Mouse (Mus musculus) G1E (cell line): ENCODE results near the gene Cacng2. TPM values are rescaled to one million over a fixed set of nuclear protein-coding genes. Genes with fewer than 3 reads are reported as not detected.

Experiments used
- ATAC-seq: 2 replicates; pipeline ENCODE4 v1.8.0; 2016; ENCODE audit warnings: mild to moderate bottlenecking; ENCODE audit not compliant: insufficient number of reproducible peaks, poor library complexity, low FRiP score, severe bottlenecking; ENCODE audit errors: extremely low read depth
- DNase-seq: peaks from one replicate; pipeline ENCODE4 v3.0.0; 2012; ENCODE audit warnings: low spot score
- H3K27me3 ChIP-seq: 2 replicates; pipeline ENCODE4 v1.6.1; 2012; ENCODE audit warnings: mild to moderate bottlenecking, low read length, inconsistent platforms; ENCODE audit not compliant: insufficient read depth
- H3K36me3 ChIP-seq: replicated peaks from 2 replicates; pipeline ENCODE3; 2012; ENCODE audit warnings: mild to moderate bottlenecking, inconsistent platforms
- H3K4me1 ChIP-seq: 2 replicates; pipeline ENCODE4 v1.6.1; 2012; ENCODE audit warnings: low read depth, low read length, inconsistent platforms, mixed read lengths; ENCODE audit not compliant: insufficient read depth
- H3K4me3 ChIP-seq: 2 replicates; pipeline ENCODE4 v1.5.1; 2012; ENCODE audit warnings: low read depth, mild to moderate bottlenecking, inconsistent platforms, low read length, moderate library complexity, mixed read lengths
- H3K9me3 ChIP-seq: replicated peaks from 2 replicates; pipeline ENCODE4 v1.6.1; 2012; ENCODE audit warnings: inconsistent platforms
- CTCF ChIP-seq: IDR thresholded peaks from 2 replicates; pipeline ENCODE4 v1.5.1; 2012; ENCODE audit warnings: low read depth, low read length, inconsistent platforms, mixed read lengths
- GATA1 ChIP-seq: IDR thresholded peaks from 2 replicates; pipeline ENCODE4 v1.6.1; 2012; ENCODE audit warnings: borderline replicate concordance, low read length, inconsistent platforms, mixed read lengths
- GATA2 ChIP-seq: IDR thresholded peaks from 2 replicates; pipeline ENCODE4 v1.6.1; 2012; ENCODE audit warnings: low read depth, low read length, inconsistent platforms, borderline replicate concordance
- POLR2AphosphoS5 ChIP-seq: IDR thresholded peaks from 2 replicates; pipeline ENCODE4 v1.6.1; 2012; ENCODE audit warnings: low read depth, low read length, inconsistent platforms; ENCODE audit not compliant: insufficient replicate concordance
- TAL1 ChIP-seq: conservative IDR thresholded peaks from 2 replicates; pipeline ENCODE4 v1.6.1; 2012; ENCODE audit warnings: low read depth, low read length, inconsistent platforms, mixed read lengths
- polyA plus RNA-seq: library from polyadenylated mRNA; stranded (reverse); fragments of >175 nt; gene quantifications from 2 replicates; pipeline ENCODE4 v1.2.3, GENCODE M21; 2012
- total RNA-seq, 2 experiments: library from RNA; stranded (forward) in 1 of 2; stranded (reverse) in 1 of 2; fragments of 200-1000 nt in 1 of 2; fragments of >200 nt in 1 of 2; fragmentation: Nextera tagmentation in 1 of 2; gene quantifications; 2 replicates each; pipeline ENCODE4 v1.2.3; 2014 to 2017

Gene Cacng2
- total and polyA plus RNA-seq, 3 experiments, result 0.05 TPM; not detected in 2

DNA sequence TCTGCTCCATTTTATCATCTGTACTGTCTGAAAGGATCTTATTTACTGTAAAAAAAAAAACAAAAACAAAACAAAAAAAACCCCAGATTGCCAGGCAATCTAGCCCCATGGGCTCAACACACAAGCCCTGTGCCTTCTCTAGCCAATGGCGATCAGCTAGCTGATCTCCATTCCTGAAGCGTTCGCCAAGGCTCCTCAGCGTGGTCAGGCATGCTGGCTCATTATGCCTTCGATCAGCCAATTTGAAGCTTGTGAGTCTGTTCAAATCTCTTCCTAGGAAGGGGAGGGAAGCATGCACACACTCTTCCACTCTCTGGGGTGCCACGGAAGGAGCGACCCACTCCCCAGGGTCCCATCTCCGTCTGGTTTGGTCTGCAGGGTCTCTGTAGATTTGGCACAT lies 37.5 kb upstream of the Cacng2 start:
- H3K4me1 ChIP-seq, result no peaks in the 10 kb centered on the region
- no peak for DNase-seq
- TF ChIP-seq POLR2AphosphoS5 (no peak), GATA1 (no peak), GATA2 (no peak), CTCF (no peak), TAL1 (no peak)
- ATAC-seq, result no peak
- no peak overlapping the region for H3K4me3 ChIP-seq
- peaks cover 8% of the 10 kb centered on the region for H3K36me3 ChIP-seq
- H3K27me3 ChIP-seq, result peaks cover 6% of the 10 kb centered on the region; the same call in 1 of the 2 replicates
- no peaks in the 10 kb centered on the region for H3K9me3 ChIP-seq

DNA sequence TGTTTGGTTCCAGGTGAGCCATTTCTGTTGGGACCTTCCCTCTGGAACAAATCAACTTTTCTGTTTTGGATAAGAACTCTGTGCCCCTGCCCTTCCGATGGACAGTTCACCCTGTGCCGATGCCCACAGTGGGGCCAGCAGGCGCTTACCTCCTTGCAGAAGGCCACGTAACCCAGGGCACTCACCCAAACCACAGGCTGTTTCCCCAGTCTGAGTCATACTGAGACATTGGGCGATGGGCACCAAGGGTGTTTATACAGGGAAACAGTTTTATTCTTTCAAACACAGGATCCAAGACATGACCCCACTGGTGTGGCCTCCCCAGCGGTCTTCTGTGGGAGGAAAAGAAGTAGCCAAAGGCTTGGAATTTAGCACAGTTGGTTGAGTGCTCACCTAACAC lies 35.6 kb upstream of the Cacng2 start:
- TF ChIP-seq GATA1 (no peak), CTCF (no peak), POLR2AphosphoS5 (no peak), GATA2 (no peak), TAL1 (no peak)
- H3K27me3 ChIP-seq, result peaks cover 6% of the 10 kb centered on the region
- DNase-seq (no peak), ATAC-seq (no peak)
- H3K4me1 ChIP-seq, result no peaks in the 10 kb centered on the region
- no peak overlapping the region for H3K4me3 ChIP-seq
- H3K36me3 ChIP-seq, result no peaks in the 10 kb centered on the region
- no peaks in the 10 kb centered on the region for H3K9me3 ChIP-seq

DNA sequence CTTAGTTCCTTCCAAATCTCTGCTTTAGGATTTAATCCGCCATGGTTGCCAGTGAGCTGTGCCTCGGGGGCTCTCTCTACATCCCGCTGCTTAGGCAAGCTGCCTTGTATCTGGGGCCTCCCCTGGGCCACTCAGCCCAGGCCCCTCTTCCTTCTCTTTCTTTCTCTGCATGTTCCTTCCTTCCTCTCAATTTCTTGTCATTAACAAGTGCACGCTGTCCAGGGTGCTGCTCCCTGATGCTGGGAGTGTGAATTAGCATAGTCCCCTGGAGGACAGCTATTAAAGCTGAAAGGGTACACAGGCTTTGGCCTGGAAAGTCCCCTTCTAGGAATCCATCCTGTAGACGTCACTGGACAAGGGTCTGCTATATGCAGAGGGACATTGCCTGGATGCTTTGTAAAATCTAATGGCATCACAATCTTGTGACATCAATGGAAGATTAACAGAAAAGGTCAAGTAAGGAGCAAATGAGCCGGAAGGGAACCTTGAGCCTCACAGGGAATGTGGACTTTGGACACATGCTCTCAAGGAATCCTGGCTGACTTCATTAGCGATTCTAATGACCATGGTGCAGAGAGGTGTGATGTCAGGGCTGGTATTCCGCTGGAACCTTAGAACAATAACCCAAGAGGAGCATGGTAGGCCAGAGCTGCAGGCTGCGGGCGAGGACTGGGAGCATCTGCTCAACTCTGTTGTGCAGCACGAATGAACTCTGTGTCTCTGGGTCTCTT lies 33.4 kb upstream of the Cacng2 start:
- TF ChIP-seq TAL1, result no peak
- no peak for TF ChIP-seq CTCF
- no peak for TF ChIP-seq GATA1
- TF ChIP-seq GATA2, result no peak
- TF ChIP-seq POLR2AphosphoS5, result no peak
- H3K36me3 ChIP-seq, result no peaks in the 10 kb centered on the region
- no peak overlapping the region for H3K4me3 ChIP-seq
- H3K27me3 ChIP-seq, result peaks cover 17% of the 10 kb centered on the region
- DNase-seq (no peak), ATAC-seq (no peak)
- H3K4me1 ChIP-seq, result no peaks in the 10 kb centered on the region
- H3K9me3 ChIP-seq, result no peaks in the 10 kb centered on the region

DNA sequence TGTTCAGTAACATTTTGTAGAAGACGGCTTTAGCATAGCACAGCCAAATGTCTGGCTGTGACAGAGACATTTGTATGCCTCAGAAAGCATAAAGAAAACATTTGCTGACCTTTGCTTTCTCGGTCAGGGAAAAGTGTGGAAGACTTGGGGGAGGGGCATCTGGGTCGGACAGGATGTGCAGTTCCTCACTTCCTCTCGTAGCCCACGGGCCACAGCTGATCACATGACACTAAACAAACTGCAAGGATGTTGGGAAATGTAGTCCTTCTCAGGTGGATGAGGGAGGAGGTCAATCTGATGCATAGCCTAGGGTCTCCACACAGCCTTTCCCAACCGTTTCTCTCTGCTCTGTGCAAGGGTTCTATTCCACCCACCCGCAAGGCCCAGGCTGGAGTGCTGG lies 28.7 kb upstream of the Cacng2 start:
- Histone ChIP-seq H3K9me3 (no peaks in the 10 kb centered on the region), H3K4me3 (no peak overlapping the region), H3K36me3 (no peaks in the 10 kb centered on the region), H3K27me3 (peaks cover 19% of the 10 kb centered on the region), H3K4me1 (peaks cover 2% of the 10 kb centered on the region; the same call in 1 of the 2 replicates)
- TF ChIP-seq GATA1, result no peak
- TF ChIP-seq POLR2AphosphoS5, result no peak
- no peak for TF ChIP-seq GATA2
- no peak for TF ChIP-seq TAL1
- no peak for TF ChIP-seq CTCF
- ATAC-seq (no peak), DNase-seq (no peak)

DNA sequence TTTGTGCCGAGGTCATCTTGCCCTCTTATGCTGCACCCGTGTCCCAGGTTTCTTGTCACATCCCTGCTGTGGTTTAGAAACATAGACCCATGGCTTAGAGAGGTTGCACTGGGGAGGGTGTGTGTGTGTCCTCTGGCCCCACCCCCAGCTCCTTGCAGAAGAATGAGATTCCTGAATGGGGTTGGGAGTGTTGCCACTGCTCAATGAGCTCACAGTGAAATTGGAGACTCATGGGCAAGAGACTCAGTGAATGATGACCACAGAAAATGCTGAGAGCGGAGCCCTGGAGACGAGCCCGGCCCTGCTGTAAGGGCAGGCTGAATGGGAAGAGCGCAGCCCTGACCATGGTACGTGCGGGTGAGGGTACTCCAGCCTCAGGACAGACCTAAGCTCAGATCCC lies 20.4 kb upstream of the Cacng2 start:
- no peak for TF ChIP-seq TAL1
- H3K4me3 ChIP-seq, result no peak overlapping the region
- H3K9me3 ChIP-seq, result no peaks in the 10 kb centered on the region
- no peaks in the 10 kb centered on the region for H3K4me1 ChIP-seq
- no peaks in the 10 kb centered on the region for H3K36me3 ChIP-seq
- no peak for ATAC-seq
- H3K27me3 ChIP-seq, result peaks cover 6% of the 10 kb centered on the region; the same call in 1 of the 2 replicates
- no peak for DNase-seq

DNA sequence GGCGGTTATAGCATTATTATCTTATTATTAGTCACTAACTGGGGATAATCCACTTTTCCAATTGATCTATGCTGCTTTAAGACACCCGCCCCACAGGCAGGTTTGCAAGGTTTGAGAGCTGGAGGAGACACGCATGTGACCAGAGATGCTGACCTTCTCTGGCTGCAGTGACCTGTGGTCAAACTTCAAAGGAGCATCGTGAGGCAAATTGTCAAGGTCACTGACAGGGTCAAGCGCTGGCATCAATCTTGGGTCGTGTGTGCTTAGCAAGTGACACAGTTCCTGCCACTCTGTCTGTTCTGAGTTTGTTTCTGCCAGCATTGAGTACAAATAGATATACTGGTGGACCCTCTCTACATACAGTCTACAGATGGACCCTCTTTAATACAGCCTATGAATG lies 14.8 kb upstream of the Cacng2 start:
- no peak for TF ChIP-seq TAL1
- TF ChIP-seq CTCF, result no peak
- no peak for TF ChIP-seq POLR2AphosphoS5
- TF ChIP-seq GATA1, result no peak
- no peak for TF ChIP-seq GATA2
- no peak for ATAC-seq

More for the DNA sequence above, 14.8 kb upstream of the Cacng2 start:
- Histone ChIP-seq H3K9me3 (no peaks in the 10 kb centered on the region), H3K4me1 (no peaks in the 10 kb centered on the region), H3K36me3 (no peaks in the 10 kb centered on the region), H3K4me3 (no peak overlapping the region), H3K27me3 (peaks cover 3% of the 10 kb centered on the region; the same call in 1 of the 2 replicates)
- no peak for DNase-seq
